Mouse (Mus musculus) G1E (cell line): ENCODE data around the gene Foxp3. TPM values are rescaled to one million over a fixed set of nuclear protein-coding genes. Genes with fewer than 3 reads are reported as not detected.

Source experiments
- ATAC-seq: 2 replicates; pipeline ENCODE4 v1.8.0; 2016; ENCODE audit warnings: mild to moderate bottlenecking; ENCODE audit not compliant: insufficient number of reproducible peaks, poor library complexity, low FRiP score, severe bottlenecking; ENCODE audit errors: extremely low read depth
- DNase-seq: peaks from one replicate; pipeline ENCODE4 v3.0.0; 2012; ENCODE audit warnings: low spot score
- H3K27me3 ChIP-seq: 2 replicates; pipeline ENCODE4 v1.6.1; 2012; ENCODE audit warnings: mild to moderate bottlenecking, low read length, inconsistent platforms; ENCODE audit not compliant: insufficient read depth
- H3K36me3 ChIP-seq: replicated peaks from 2 replicates; pipeline ENCODE3; 2012; ENCODE audit warnings: mild to moderate bottlenecking, inconsistent platforms
- H3K4me1 ChIP-seq: 2 replicates; pipeline ENCODE4 v1.6.1; 2012; ENCODE audit warnings: low read depth, low read length, inconsistent platforms, mixed read lengths; ENCODE audit not compliant: insufficient read depth
- H3K4me3 ChIP-seq: 2 replicates; pipeline ENCODE4 v1.5.1; 2012; ENCODE audit warnings: low read depth, mild to moderate bottlenecking, inconsistent platforms, low read length, moderate library complexity, mixed read lengths
- H3K9me3 ChIP-seq: replicated peaks from 2 replicates; pipeline ENCODE4 v1.6.1; 2012; ENCODE audit warnings: inconsistent platforms
- CTCF ChIP-seq: IDR thresholded peaks from 2 replicates; pipeline ENCODE4 v1.5.1; 2012; ENCODE audit warnings: low read depth, low read length, inconsistent platforms, mixed read lengths
- GATA1 ChIP-seq: IDR thresholded peaks from 2 replicates; pipeline ENCODE4 v1.6.1; 2012; ENCODE audit warnings: borderline replicate concordance, low read length, inconsistent platforms, mixed read lengths
- GATA2 ChIP-seq: IDR thresholded peaks from 2 replicates; pipeline ENCODE4 v1.6.1; 2012; ENCODE audit warnings: low read depth, low read length, inconsistent platforms, borderline replicate concordance
- POLR2AphosphoS5 ChIP-seq: IDR thresholded peaks from 2 replicates; pipeline ENCODE4 v1.6.1; 2012; ENCODE audit warnings: low read depth, low read length, inconsistent platforms; ENCODE audit not compliant: insufficient replicate concordance
- TAL1 ChIP-seq: conservative IDR thresholded peaks from 2 replicates; pipeline ENCODE4 v1.6.1; 2012; ENCODE audit warnings: low read depth, low read length, inconsistent platforms, mixed read lengths
- polyA plus RNA-seq: library from polyadenylated mRNA; stranded (reverse); fragments of >175 nt; gene quantifications from 2 replicates; pipeline ENCODE4 v1.2.3, GENCODE M21; 2012
- total RNA-seq, 2 experiments: library from RNA; stranded (forward) in 1 of 2; stranded (reverse) in 1 of 2; fragments of 200-1000 nt in 1 of 2; fragments of >200 nt in 1 of 2; fragmentation: Nextera tagmentation in 1 of 2; gene quantifications; 2 replicates each; pipeline ENCODE4 v1.2.3; 2014 to 2017

Foxp3 gene
- total and polyA plus RNA-seq, 3 experiments = 0.11 to 0.96 TPM; not detected in 1

DNA sequence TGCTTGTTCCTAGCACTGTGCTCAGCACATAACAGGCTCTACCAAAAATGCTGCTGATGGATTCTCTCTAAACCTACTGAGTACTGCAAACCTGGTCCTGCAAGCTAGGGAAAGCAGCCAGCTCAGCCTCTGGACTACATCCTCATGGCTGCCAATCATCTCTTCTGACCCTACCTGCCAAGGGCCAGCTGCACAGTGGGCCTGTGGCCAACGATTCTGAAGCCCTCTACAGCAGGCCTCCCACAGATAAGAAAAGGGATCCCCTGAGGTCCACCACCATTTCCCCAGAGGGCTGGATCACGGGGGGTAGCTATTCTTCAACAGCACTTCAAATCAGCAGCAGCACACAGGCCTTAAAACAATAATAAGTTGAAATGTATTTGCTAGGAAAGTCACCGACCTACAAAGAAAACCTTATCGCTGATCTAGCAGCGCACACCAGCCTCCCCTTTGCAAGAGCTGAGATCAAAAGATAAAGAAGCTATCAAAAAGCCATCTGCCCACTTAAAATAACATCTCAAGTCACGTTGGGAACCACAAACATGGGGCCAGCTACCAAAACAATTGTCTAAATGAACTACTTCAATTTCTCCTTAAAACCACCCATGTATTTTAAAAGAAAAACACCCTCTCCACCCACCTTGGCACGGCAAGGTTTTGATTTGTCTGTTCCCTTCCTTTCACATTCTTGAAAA is 2.8 kb upstream of the Foxp3 start:
- DNase-seq = no peak
- no peak for TF ChIP-seq GATA2
- no peak for TF ChIP-seq CTCF
- TF ChIP-seq TAL1 = no peak
- TF ChIP-seq GATA1 = no peak
- TF ChIP-seq POLR2AphosphoS5 = no peak
- peaks cover 63% of the 10 kb centered on the region for H3K4me1 ChIP-seq
- H3K36me3 ChIP-seq = peaks cover 17% of the 10 kb centered on the region
- no peak for ATAC-seq
- no peaks in the 10 kb centered on the region for H3K9me3 ChIP-seq
- H3K4me3 ChIP-seq = no peak overlapping the region; the same call in 1 of the 2 replicates
- H3K27me3 ChIP-seq = no peaks in the 10 kb centered on the region

DNA sequence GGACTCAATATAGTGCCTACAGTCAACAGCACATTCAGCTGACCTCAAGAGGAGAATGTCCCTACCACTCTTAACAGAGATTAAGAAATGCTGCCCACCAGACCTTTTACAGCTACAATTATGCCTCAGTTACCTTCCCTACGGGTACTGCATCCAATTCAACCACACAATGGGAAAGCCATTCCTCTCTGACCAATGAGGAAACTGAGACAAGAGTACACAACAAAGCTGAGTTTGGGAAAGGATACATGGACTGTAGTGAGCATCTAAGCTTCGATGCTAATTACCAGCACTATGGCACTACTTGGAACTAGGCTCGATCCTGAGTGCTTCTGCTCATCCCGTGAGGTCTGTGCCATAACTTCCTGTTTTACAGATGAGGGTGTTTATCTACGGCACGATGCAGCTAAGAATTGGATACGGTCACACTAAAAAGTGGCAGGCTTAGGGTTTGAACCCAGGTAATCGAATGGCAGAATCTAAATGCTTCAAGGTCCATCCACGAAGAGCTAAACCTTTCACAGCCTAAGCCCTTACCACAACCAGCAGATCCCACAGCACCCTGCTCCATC is 1.8 kb upstream of the Foxp3 start:
- H3K27me3 ChIP-seq = no peaks in the 10 kb centered on the region
- no peak for DNase-seq
- peak overlapping the region; percentile 45; the same call in 1 of the 2 replicates for H3K4me3 ChIP-seq
- no peak for ATAC-seq
- peaks cover 17% of the 10 kb centered on the region for H3K36me3 ChIP-seq
- peaks cover 68% of the 10 kb centered on the region for H3K4me1 ChIP-seq
- H3K9me3 ChIP-seq = no peaks in the 10 kb centered on the region
- TF ChIP-seq GATA2 (no peak), TAL1 (no peak), CTCF (no peak), POLR2AphosphoS5 (no peak), GATA1 (no peak)

DNA sequence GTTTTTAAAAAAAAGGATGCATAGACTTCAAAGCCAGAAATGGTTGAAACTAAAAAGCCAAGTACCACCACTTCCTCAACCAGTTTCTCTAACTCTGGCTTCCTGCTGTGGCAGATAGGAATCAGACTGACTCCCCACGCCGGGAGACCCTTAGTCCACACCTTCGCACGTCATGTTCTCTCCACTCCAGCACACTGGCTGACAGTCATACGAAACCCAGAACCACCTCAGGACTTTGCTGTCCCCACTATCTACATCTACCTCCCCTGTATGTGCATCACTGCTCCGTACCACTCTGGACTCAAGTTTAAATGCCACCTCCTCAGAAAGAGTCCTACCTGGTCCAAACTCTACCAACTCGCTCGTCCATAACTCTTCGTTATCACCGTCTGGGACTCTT is 978 bp upstream of the Foxp3 start:
- DNase-seq (no peak), ATAC-seq (no peak)
- H3K4me3 ChIP-seq = peak overlapping the region; percentile 75
- TF ChIP-seq POLR2AphosphoS5 (no peak), GATA2 (no peak), TAL1 (no peak), CTCF (no peak), GATA1 (no peak)
- no peaks in the 10 kb centered on the region for H3K9me3 ChIP-seq
- H3K27me3 ChIP-seq = no peaks in the 10 kb centered on the region
- peaks cover 17% of the 10 kb centered on the region for H3K36me3 ChIP-seq
- peaks cover 63% of the 10 kb centered on the region for H3K4me1 ChIP-seq

DNA sequence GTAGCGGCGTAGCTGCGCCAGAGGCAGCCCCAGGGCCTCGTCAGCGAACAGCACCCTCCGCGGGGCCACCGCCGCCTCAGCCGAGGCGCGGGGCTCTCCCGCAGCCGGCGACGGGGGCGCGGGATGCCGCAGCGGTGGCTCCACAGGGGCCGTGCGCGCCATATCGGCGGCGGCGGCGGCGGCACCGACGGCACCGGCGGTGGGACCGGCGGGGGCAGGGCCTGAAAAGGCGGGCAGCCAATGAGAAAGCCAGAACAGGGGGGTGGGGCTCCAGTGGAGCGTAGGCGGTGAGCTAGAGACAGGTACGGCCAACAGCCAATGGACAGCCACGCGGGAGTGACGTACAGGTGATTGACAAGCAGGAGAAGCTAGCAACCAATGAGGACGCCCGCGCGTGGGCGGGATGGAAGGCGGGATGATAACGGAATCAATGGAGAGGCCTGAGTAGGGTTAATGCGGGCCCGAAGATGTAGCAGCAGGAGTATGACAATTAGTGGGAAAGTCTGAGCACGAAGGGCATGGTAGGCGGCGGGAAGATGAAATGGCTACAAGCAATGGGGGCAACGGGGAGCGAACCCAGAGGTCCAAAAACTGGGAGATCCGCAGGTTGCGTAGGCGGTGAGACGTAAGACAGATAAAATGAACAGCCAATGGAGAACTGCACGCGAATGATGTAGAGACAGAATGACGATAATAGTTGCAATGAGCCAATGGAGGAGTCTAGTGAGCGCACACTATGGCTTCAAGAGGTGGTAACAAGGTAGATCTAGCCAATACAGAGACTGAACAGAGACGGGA is 842 bp downstream of the Foxp3 start, which contains the start of gene Ppp1r3f:
TSS of gene Ppp1r3f (minus strand) at position 197 of the 798 bp plus-strand sequence.
- peak; percentile 86 for DNase-seq
- H3K9me3 ChIP-seq = no peaks in the 10 kb centered on the region
- no peaks in the 10 kb centered on the region for H3K27me3 ChIP-seq
- peaks cover 56% of the 10 kb centered on the region for H3K4me1 ChIP-seq
- peak; percentile 90 for ATAC-seq
- peaks cover 13% of the 10 kb centered on the region for H3K36me3 ChIP-seq
- peak within 1 kb of the TSS; percentile 75 for H3K4me3 ChIP-seq
- TF ChIP-seq CTCF (no peak), POLR2AphosphoS5 (no peak), TAL1 (no peak), GATA2 (no peak), GATA1 (no peak)

DNA sequence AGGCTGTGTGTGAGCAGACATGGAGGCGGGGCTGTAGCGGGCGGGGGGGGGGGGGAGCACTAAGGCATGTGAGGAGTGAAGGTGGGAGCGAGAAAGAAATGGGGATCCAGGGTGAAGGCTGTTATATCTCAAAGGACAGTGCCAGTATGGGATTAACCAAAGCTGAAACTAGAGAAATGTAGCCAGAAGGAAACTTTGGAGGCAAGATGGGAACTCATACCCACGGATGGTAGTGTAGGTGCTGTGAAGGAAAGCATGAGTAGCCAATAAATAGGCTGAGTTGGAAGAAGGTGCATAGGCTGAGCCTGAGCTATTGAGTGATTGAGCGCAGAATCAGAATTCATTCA is 1.4 kb downstream of the Foxp3 start:
- H3K36me3 ChIP-seq = peaks cover 8% of the 10 kb centered on the region
- peaks cover 54% of the 10 kb centered on the region for H3K4me1 ChIP-seq
- peak overlapping the region; percentile 75; the same call in 1 of the 2 replicates for H3K4me3 ChIP-seq
- TF ChIP-seq GATA2 = no peak
- TF ChIP-seq TAL1 = no peak
- no peak for TF ChIP-seq GATA1
- no peak for TF ChIP-seq POLR2AphosphoS5
- no peak for TF ChIP-seq CTCF
- no peak for ATAC-seq
- H3K9me3 ChIP-seq = no peaks in the 10 kb centered on the region
- no peak for DNase-seq
- H3K27me3 ChIP-seq = no peaks in the 10 kb centered on the region

DNA sequence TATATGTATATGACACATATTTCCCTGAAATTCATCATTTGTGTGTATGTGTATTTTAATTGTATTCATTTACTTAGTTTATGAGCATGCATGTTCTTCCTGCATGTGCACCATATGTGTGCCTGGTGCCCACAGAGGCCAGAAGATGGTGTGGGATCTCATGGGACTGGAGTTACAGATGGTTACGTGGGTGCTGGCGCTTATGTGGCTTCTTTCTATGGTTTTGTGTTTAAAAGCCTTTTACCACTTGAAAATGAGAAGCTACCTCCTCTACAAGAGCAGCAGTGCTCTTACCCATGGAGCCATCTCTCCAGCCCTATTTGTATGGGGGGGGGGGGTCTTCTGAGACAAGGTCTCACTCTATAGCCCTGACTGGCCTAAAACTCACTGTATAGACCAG is 7.7 kb downstream of the Foxp3 start:
- DNase-seq (no peak), ATAC-seq (no peak)
- Histone ChIP-seq H3K36me3 (peaks cover 36% of the 10 kb centered on the region), H3K4me1 (peaks cover 12% of the 10 kb centered on the region), H3K27me3 (no peaks in the 10 kb centered on the region), H3K9me3 (no peaks in the 10 kb centered on the region), H3K4me3 (no peak overlapping the region)
- TF ChIP-seq GATA2 = no peak
- TF ChIP-seq GATA1 = no peak
- TF ChIP-seq POLR2AphosphoS5 = no peak
- TF ChIP-seq CTCF = no peak
- no peak for TF ChIP-seq TAL1
